In genomic region chr9:7870556-7871315, GRCm38 (mm10) we compare ENCODE assay signal across 12 mouse cellular contexts. TPM values are rescaled to one million over a fixed set of nuclear protein-coding genes. Genes with fewer than 3 reads are reported as not detected.
A peak's percentile ranks its signal among the peaks of the same experiment; 100 is the strongest.
DNase-seq lines count a peak whose midpoint lies in the region; ATAC-seq and TF ChIP-seq lines count a peak whose summit lies in the region.
"Had no signal": no experiment of that assay in that cellular context is flagged by ENCODE, and none has a peak within 500 bp of the region (broad histone marks: within the 10 kb centered on the region; RNA-seq: fewer than 3 reads in every experiment).

No protein-coding gene starts in this region.

- no peak overlapping the region for H3K4me3 ChIP-seq in midbrain, embryonic 11.5 days (ENCODE audit: low read depth, low read length)
- H3K4me3 ChIP-seq in midbrain, postnatal 0 days (ENCODE audit: low read depth, low read length) = no peak overlapping the region
- H3K4me3 ChIP-seq in brown adipose tissue, adult 24 weeks (ENCODE audit: insufficient read depth, low read depth, low read length) = 0 out of 2 replicates have a peak overlapping the region, but pooled peaks have one; percentile 64
- no peak overlapping the region for H3K4me3 ChIP-seq in lung, embryonic 14.5 days (ENCODE audit: low read depth, low read length)
- no peak overlapping the region for H3K4me3 ChIP-seq in stomach, postnatal 0 days (ENCODE audit: low read depth, low read length)
- H3K4me3 ChIP-seq: neural tube, embryonic 13.5 days had no signal

- H3K4me2 ChIP-seq in midbrain, embryonic 11.5 days = no peak overlapping the region
- no peak overlapping the region for H3K4me2 ChIP-seq in midbrain, postnatal 0 days (ENCODE audit: low read depth, low read length, poor library complexity, severe bottlenecking)
- H3K4me2 ChIP-seq in lung, embryonic 14.5 days = no peak overlapping the region
- no peak overlapping the region for H3K4me2 ChIP-seq in stomach, postnatal 0 days (replicated peaks; ENCODE audit: low read depth)
- H3K4me2 ChIP-seq: neural tube, embryonic 13.5 days had no signal

- TF ChIP-seq EP300 in stomach, postnatal 0 days (optimal IDR thresholded peaks at IDR 0.05) = no peak

- TF ChIP-seq CTCF in midbrain, postnatal 0 days (IDR thresholded peaks at IDR 0.05) = no peak
- TF ChIP-seq CTCF in lung, embryonic 14.5 days (IDR thresholded peaks at IDR 0.05; ENCODE audit: low read depth) = no peak
- TF ChIP-seq CTCF in stomach, postnatal 0 days (IDR thresholded peaks at IDR 0.05; ENCODE audit: low read depth) = no peak

- H3K36me3 ChIP-seq in midbrain, embryonic 11.5 days (ENCODE audit: control insufficient read depth, insufficient read depth, low read length) = no peaks in the 10 kb centered on the region
- no peaks in the 10 kb centered on the region for H3K36me3 ChIP-seq in midbrain, postnatal 0 days (ENCODE audit: insufficient read depth, low read length)
- H3K36me3 ChIP-seq in lung, embryonic 14.5 days (ENCODE audit: insufficient read depth) = no peaks in the 10 kb centered on the region
- no peaks in the 10 kb centered on the region; the same call in 1 of the 2 replicates for H3K36me3 ChIP-seq in stomach, postnatal 0 days (ENCODE audit: control insufficient read depth, insufficient read depth, low read length)
- H3K36me3 ChIP-seq: neural tube, embryonic 13.5 days had no signal

- H3K9ac ChIP-seq in midbrain, embryonic 11.5 days (ENCODE audit: low read length) = no peak overlapping the region
- no peak overlapping the region for H3K9ac ChIP-seq in midbrain, postnatal 0 days (replicated peaks; ENCODE audit: low read length, poor library complexity, severe bottlenecking)
- no peak overlapping the region for H3K9ac ChIP-seq in lung, embryonic 14.5 days
- no peak overlapping the region for H3K9ac ChIP-seq in stomach, postnatal 0 days (ENCODE audit: low read length)
- H3K9ac ChIP-seq: neural tube, embryonic 13.5 days had no signal

- 91% methylated on average over 10 of the region's 10 CpGs for WGBS in midbrain, embryonic 11.5 days
- WGBS in midbrain, postnatal 0 days = 92% methylated on average over 10 of the region's 10 CpGs
- 72% methylated on average over 10 of the region's 10 CpGs for WGBS in lung, embryonic 14.5 days
- 74% methylated on average over 10 of the region's 10 CpGs for WGBS in stomach, postnatal 0 days

- H3K27ac ChIP-seq in midbrain, embryonic 11.5 days (ENCODE audit: low read depth, low read length) = no peak overlapping the region
- H3K27ac ChIP-seq in midbrain, postnatal 0 days (ENCODE audit: low read depth, low read length) = no peak overlapping the region
- peak overlapping the region; percentile 80 for H3K27ac ChIP-seq in brown adipose tissue, adult 24 weeks (replicated peaks; ENCODE audit: low read depth, low read length)
- H3K27ac ChIP-seq in lung, embryonic 14.5 days (ENCODE audit: low read depth) = peak overlapping the region; percentile 42; the same call in 1 of the 2 replicates
- H3K27ac ChIP-seq in stomach, postnatal 0 days (replicated peaks) = peak overlapping the region; percentile 93
- H3K27ac ChIP-seq: neural tube, embryonic 13.5 days had no signal

- H3K4me1 ChIP-seq in midbrain, embryonic 11.5 days (ENCODE audit: control insufficient read depth, insufficient read depth, low read length) = no peaks in the 10 kb centered on the region
- H3K4me1 ChIP-seq in midbrain, postnatal 0 days (ENCODE audit: insufficient read depth, low read length) = no peaks in the 10 kb centered on the region
- peaks cover 4% of the 10 kb centered on the region; the same call in 1 of the 2 replicates for H3K4me1 ChIP-seq in brown adipose tissue, adult 24 weeks (ENCODE audit: control insufficient read depth, insufficient read depth, insufficient read length, low read length)
- no peaks in the 10 kb centered on the region for H3K4me1 ChIP-seq in lung, embryonic 14.5 days (ENCODE audit: insufficient read depth)
- no peaks in the 10 kb centered on the region for H3K4me1 ChIP-seq in stomach, postnatal 0 days (replicated peaks; ENCODE audit: control insufficient read depth, insufficient read depth)

- no peaks in the 10 kb centered on the region for H3K27me3 ChIP-seq in midbrain, embryonic 11.5 days (ENCODE audit: control insufficient read depth, insufficient read depth, low read length)
- no peaks in the 10 kb centered on the region for H3K27me3 ChIP-seq in midbrain, postnatal 0 days (ENCODE audit: insufficient read depth, low read length)
- no peaks in the 10 kb centered on the region for H3K27me3 ChIP-seq in lung, embryonic 14.5 days (ENCODE audit: insufficient read depth, low read length)
- no peaks in the 10 kb centered on the region for H3K27me3 ChIP-seq in stomach, postnatal 0 days (ENCODE audit: control insufficient read depth, insufficient read depth, low read length)
- H3K27me3 ChIP-seq: neural tube, embryonic 13.5 days had no signal

- DNase-seq in midbrain, embryonic 11.5 days (ENCODE audit: low spot score, missing footprints) = peak; percentile 17
- DNase-seq in midbrain, postnatal 0 days (ENCODE audit: low spot score) = no peak
- peak; percentile 8 for DNase-seq in lung, embryonic 14.5 days
- DNase-seq in stomach, postnatal 0 days (ENCODE audit: low spot score) = no peak
- no peak for DNase-seq in left cerebral cortex, adult 18-20 months (ENCODE audit: low spot score in 2 of 2)
- DNase-seq in adrenal gland, postnatal 25 days = no peak
- DNase-seq: adrenal gland, postnatal 36 days; cerebellum, postnatal 14 days; right cerebral cortex, postnatal 14 days; thymus, postnatal 25 days had no signal

- ATAC-seq in midbrain, embryonic 11.5 days (ENCODE audit: low FRiP score) = no peak
- no peak for ATAC-seq in midbrain, postnatal 0 days (ENCODE audit: low FRiP score)
- no peak for ATAC-seq in lung, embryonic 14.5 days (ENCODE audit: insufficient read depth)
- ATAC-seq in stomach, postnatal 0 days (ENCODE audit: low FRiP score, low TSS enrichment) = no peak

- no peaks in the 10 kb centered on the region for H3K9me3 ChIP-seq in midbrain, embryonic 11.5 days (ENCODE audit: control insufficient read depth, low read length)
- no peaks in the 10 kb centered on the region for H3K9me3 ChIP-seq in midbrain, postnatal 0 days (ENCODE audit: low read length)
- no peaks in the 10 kb centered on the region for H3K9me3 ChIP-seq in lung, embryonic 14.5 days (ENCODE audit: low read depth, low read length)
- H3K9me3 ChIP-seq in stomach, postnatal 0 days (ENCODE audit: control insufficient read depth, low read length) = no peaks in the 10 kb centered on the region
- H3K9me3 ChIP-seq: neural tube, embryonic 13.5 days had no signal

RNA-seq across cellular contexts. Expression of gene Birc3, which starts 2.2 kb away (rescaled TPM):
- polyA plus RNA-seq in midbrain, embryonic 11.5 days (2014; fragmentation: Nextera tagmentation; extraction: Ambion mirVana) = 3.9 and 4.2 TPM in 2 replicates
- total RNA-seq in midbrain, postnatal 0 days (2014; rRNA removed) = 2.3 and 2.6 TPM in 2 replicates
- 0.99 and 1.5 TPM in 2 replicates for polyA plus RNA-seq in midbrain, postnatal 0 days (2015; fragmentation: Nextera tagmentation; extraction: Ambion mirVana)
- 12.6 and 14.9 TPM in 2 replicates for polyA plus RNA-seq in brown adipose tissue, adult 24 weeks (2012; ENCODE audit: insufficient read depth, insufficient read length, missing spikeins)
- polyA plus RNA-seq in lung, embryonic 14.5 days (2014; fragmentation: Nextera tagmentation; extraction: Ambion mirVana) = 5.6 and 7.9 TPM in 2 replicates
- polyA plus RNA-seq in stomach, postnatal 0 days (2015; fragmentation: Nextera tagmentation; extraction: Ambion mirVana) = 5.1 and 5.2 TPM in 2 replicates
- total RNA-seq in left cerebral cortex, adult 18-20 months (2021) = 1 to 10 TPM; 2.0 to 2.7 TPM
- 36.9 and 44.4 TPM in 2 replicates for total RNA-seq in adrenal gland, postnatal 25 days (2021)

RNA-seq across cellular contexts. Expression of gene Birc2, which starts 33.9 kb away (rescaled TPM):
- 42.4 and 47.0 TPM in 2 replicates for polyA plus RNA-seq in midbrain, embryonic 11.5 days (2014; fragmentation: Nextera tagmentation; extraction: Ambion mirVana)
- total RNA-seq in midbrain, postnatal 0 days (2014; rRNA removed) = 37.7 and 40.9 TPM in 2 replicates
- polyA plus RNA-seq in midbrain, postnatal 0 days (2015; fragmentation: Nextera tagmentation; extraction: Ambion mirVana) = 27.6 and 28.0 TPM in 2 replicates
- 10.1 and 19.7 TPM in 2 replicates for polyA plus RNA-seq in brown adipose tissue, adult 24 weeks (2012; ENCODE audit: insufficient read depth, insufficient read length, missing spikeins)
- polyA plus RNA-seq in lung, embryonic 14.5 days (2014; fragmentation: Nextera tagmentation; extraction: Ambion mirVana) = 36.2 and 37.3 TPM in 2 replicates
- polyA plus RNA-seq in stomach, postnatal 0 days (2015; fragmentation: Nextera tagmentation; extraction: Ambion mirVana) = 17.2 and 20.0 TPM in 2 replicates
- 10 to 100 TPM; 34.9 to 36.6 TPM for total RNA-seq in left cerebral cortex, adult 18-20 months (2021)
- 59.7 and 72.9 TPM in 2 replicates for total RNA-seq in adrenal gland, postnatal 25 days (2021)

Comparison
In these comparisons a context has a peak if more than half of its experiments do, and no peak if none do; other contexts are left out.
1. DNase-seq: peak in midbrain, embryonic 11.5 days (single experiment) and lung, embryonic 14.5 days (single experiment); none in midbrain, postnatal 0 days (single experiment), stomach, postnatal 0 days (single experiment), left cerebral cortex, adult 18-20 months (0 of 2) and adrenal gland, postnatal 25 days (single experiment).
2. H3K27ac ChIP-seq: peak in brown adipose tissue, adult 24 weeks (single experiment), lung, embryonic 14.5 days (single experiment) and stomach, postnatal 0 days (single experiment); none in midbrain, embryonic 11.5 days (single experiment) and midbrain, postnatal 0 days (single experiment).